Mouse (Mus musculus): ENCODE results near the gene Pip5kl1. TPM values are rescaled to one million over a fixed set of nuclear protein-coding genes. Genes with fewer than 3 reads are reported as not detected.
A peak's percentile ranks its signal among the peaks of the same experiment; 100 is the strongest.

Gene Pip5kl1
- total and polyA plus RNA-seq, 2 experiments from 2014 or later = 16.5 to 19.3 TPM

DNA sequence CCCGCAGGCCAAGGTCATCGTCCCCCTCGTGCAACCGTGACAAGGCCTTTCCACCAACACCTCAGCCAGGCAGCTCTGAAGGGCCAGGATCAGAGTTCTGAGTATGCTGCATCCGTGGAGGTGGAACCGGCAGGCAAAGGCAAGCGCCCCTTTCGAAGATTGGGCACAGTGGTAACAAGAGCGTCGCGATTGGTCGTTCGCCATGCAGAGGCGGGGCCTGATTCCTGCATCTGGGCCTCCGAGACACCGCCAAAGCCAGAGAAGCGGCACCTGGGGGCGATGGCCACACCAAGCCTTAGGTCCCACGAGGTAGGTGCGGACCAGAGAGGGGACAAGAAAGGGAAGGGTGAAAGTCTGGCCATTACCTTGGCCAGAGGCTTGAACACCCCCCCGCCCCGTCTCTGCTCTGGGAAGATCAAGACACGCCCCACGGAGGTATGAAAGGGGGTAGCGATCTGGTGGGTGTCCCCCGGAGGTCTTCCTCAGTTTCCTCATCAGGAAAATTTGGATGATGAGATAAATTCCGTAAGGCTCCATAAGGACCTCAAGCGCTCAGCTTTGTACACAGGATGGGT is 1.1 kb downstream of the Pip5kl1 start, which contains the start of gene 9430097D07Rik:
Gene 9430097D07Rik (minus strand): TSS at position 99 of the 575 bp plus-strand sequence.
- Histone ChIP-seq H3K27ac (ENCODE audit: low read depth, low read length) (peak within 1 kb of the TSS; percentile 77), H3K9ac (replicated peaks; ENCODE audit: low read length, poor library complexity, severe bottlenecking) (peak within 1 kb of the TSS; percentile 58), H3K27me3 (ENCODE audit: insufficient read depth, low read length) (0 out of 2 replicates have a peak, but pooled peaks cover 3% of the 10 kb centered on the region), H3K4me3 (ENCODE audit: low read depth, low read length) (peak within 1 kb of the TSS; percentile 49), H3K4me1 (ENCODE audit: insufficient read depth, low read length) (peaks cover 8% of the 10 kb centered on the region; the same call in 1 of the 2 replicates), H3K36me3 (ENCODE audit: insufficient read depth, low read length) (0 out of 2 replicates have a peak, but pooled peaks cover 3% of the 10 kb centered on the region), H3K9me3 (ENCODE audit: low read length) (no peaks in the 10 kb centered on the region), H3K4me2 (ENCODE audit: low read depth, low read length, poor library complexity, severe bottlenecking) (peak within 1 kb of the TSS; percentile 85)
- DNase-seq (ENCODE audit: low spot score) (peak; percentile 87), ATAC-seq (ENCODE audit: low FRiP score) (peak; percentile 74)
- 7% methylated on average over 28 of the region's 28 CpGs for WGBS
- TF ChIP-seq CTCF (IDR thresholded peaks at IDR 0.05) = no peak

DNA sequence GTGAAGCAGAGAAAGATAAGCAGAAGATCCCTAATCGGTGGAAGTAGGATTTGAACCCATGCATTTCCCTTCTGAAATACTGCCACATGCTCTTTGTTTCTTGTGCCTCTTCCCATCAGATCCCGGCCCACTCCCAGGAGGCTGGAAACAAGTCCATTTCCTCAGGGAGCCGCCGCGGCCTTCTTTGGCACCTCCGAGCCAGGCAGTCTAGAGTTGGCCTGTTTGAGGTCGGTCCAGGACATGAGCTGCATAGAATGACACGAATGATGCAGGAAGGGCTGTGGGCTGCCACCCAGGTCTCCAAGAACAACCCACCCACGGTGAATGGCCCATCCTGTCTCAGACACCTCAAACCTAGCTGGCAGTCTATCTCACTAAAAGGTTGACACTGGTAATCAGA is 1.9 kb downstream of the Pip5kl1 start:
- TF ChIP-seq CTCF (IDR thresholded peaks at IDR 0.05) = no peak
- Histone ChIP-seq H3K36me3 (ENCODE audit: insufficient read depth, low read length) (0 out of 2 replicates have a peak, but pooled peaks cover 3% of the 10 kb centered on the region), H3K27ac (ENCODE audit: low read depth, low read length) (no peak overlapping the region), H3K27me3 (ENCODE audit: insufficient read depth, low read length) (0 out of 2 replicates have a peak, but pooled peaks cover 3% of the 10 kb centered on the region), H3K4me3 (ENCODE audit: low read depth, low read length) (no peak overlapping the region; the same call in 1 of the 2 replicates), H3K4me2 (ENCODE audit: low read depth, low read length, poor library complexity, severe bottlenecking) (peak overlapping the region; percentile 85), H3K9ac (replicated peaks; ENCODE audit: low read length, poor library complexity, severe bottlenecking) (no peak overlapping the region), H3K9me3 (ENCODE audit: low read length) (no peaks in the 10 kb centered on the region), H3K4me1 (ENCODE audit: insufficient read depth, low read length) (peaks cover 6% of the 10 kb centered on the region; the same call in 1 of the 2 replicates)
- WGBS = 87% methylated on average over 9 of the region's 9 CpGs
- ATAC-seq (ENCODE audit: low FRiP score) (no peak), DNase-seq (ENCODE audit: low spot score) (no peak)

DNA sequence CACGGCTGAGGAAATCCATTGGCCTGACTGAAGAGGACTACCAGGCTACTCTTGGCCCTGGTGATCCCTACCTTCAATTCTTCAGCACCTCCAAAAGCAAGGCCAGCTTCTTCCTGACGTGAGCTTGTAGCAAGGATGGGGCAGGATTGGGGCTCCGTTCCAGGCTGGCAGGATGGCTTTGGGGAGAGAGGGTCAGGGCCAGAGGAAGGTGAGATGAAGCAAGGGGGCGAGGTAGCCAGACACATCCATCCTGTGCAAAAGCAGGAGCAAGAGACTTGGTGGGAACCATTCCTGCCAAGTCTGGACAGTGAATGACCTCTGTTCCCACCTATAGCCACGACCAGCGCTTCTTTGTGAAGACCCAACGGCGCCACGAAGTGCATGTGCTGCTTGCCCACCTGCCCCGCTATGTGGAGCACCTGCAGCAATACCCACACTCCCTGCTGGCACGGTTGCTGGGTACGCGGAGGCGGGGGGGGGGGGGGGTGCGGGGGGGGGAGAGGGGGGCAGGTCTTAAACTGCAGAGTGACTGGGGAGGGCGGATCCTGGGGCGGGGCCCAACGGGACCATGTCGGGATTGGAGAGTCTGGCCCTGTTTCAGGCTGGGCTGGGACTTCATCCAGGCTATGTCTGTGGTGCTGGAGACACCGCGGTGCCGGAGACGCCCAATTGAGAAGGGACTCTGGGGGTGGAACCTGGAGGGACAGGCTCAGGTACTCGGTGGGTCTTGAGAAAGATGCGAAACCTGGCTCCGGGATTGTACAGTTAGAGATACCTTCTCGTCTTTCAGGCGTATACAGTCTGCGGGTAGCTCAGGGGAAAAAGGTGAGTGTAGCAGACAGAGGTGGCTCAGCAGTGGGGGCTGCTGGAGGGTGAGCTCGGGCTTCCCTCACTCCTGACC is 3.8 kb downstream of the Pip5kl1 start:
- 0 out of 2 replicates have a peak, but pooled peaks cover 3% of the 10 kb centered on the region for H3K27me3 ChIP-seq (ENCODE audit: insufficient read depth, low read length)
- no peaks in the 10 kb centered on the region for H3K36me3 ChIP-seq (ENCODE audit: insufficient read depth, low read length)
- no peak for TF ChIP-seq CTCF (IDR thresholded peaks at IDR 0.05)
- no peak overlapping the region for H3K4me2 ChIP-seq (ENCODE audit: low read depth, low read length, poor library complexity, severe bottlenecking)
- 43% methylated on average over 25 of the region's 30 CpGs for WGBS
- ATAC-seq (ENCODE audit: low FRiP score) (no peak), DNase-seq (ENCODE audit: low spot score) (no peak)
- no peak overlapping the region for H3K27ac ChIP-seq (ENCODE audit: low read depth, low read length)
- no peaks in the 10 kb centered on the region for H3K4me1 ChIP-seq (ENCODE audit: insufficient read depth, low read length)
- no peak overlapping the region for H3K4me3 ChIP-seq (ENCODE audit: low read depth, low read length)
- H3K9me3 ChIP-seq (ENCODE audit: low read length) = no peaks in the 10 kb centered on the region
- no peak overlapping the region for H3K9ac ChIP-seq (replicated peaks; ENCODE audit: low read length, poor library complexity, severe bottlenecking)

DNA sequence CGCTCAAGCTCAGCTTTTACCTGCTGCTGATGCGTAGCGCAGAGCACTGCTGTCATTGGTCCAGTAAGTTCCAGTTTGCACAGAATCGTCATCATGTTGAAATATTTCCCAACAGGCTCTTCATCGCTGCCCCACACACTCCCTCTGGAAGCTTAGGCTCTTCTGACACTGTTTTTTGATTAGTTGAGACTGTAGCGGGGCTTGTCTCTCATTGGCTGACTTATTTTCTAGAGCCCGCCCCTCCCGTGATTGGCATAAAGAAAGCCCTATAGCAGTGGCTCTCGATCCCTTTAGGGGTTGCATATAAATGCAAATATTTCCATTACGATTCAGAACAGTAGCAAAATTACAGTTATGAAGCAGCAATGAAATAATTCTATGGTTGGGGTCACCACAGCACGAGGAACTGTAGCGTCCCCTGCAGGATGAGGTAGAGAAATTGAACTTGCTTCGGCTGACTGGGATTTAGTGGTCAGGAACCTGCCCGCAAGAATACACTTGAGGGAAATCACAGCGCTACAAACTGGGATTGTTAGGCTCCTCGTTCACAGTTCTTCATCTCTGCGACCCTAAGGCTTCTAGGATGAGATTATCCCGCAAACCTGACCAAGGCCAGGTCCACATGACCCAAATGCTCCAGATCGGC is 7.0 kb downstream of the Pip5kl1 start:
- peak overlapping the region; percentile 38 for H3K4me2 ChIP-seq (ENCODE audit: low read depth, low read length, poor library complexity, severe bottlenecking)
- H3K27ac ChIP-seq (ENCODE audit: low read depth, low read length) = 0 out of 2 replicates have a peak overlapping the region, but pooled peaks have one; percentile 6
- 0 out of 2 replicates have a peak, but pooled peaks cover 3% of the 10 kb centered on the region for H3K27me3 ChIP-seq (ENCODE audit: insufficient read depth, low read length)
- no peaks in the 10 kb centered on the region for H3K36me3 ChIP-seq (ENCODE audit: insufficient read depth, low read length)
- H3K4me1 ChIP-seq (ENCODE audit: insufficient read depth, low read length) = peaks cover 4% of the 10 kb centered on the region; the same call in 1 of the 2 replicates
- peak; percentile 72 for DNase-seq (ENCODE audit: low spot score)
- peak; percentile 68 for ATAC-seq (ENCODE audit: low FRiP score)
- H3K9ac ChIP-seq (replicated peaks; ENCODE audit: low read length, poor library complexity, severe bottlenecking) = no peak overlapping the region
- no peaks in the 10 kb centered on the region for H3K9me3 ChIP-seq (ENCODE audit: low read length)
- TF ChIP-seq CTCF (IDR thresholded peaks at IDR 0.05) = peak; percentile 58
- peak overlapping the region; percentile 22; the same call in 1 of the 2 replicates for H3K4me3 ChIP-seq (ENCODE audit: low read depth, low read length)
- WGBS = 31% methylated on average over 19 of the region's 19 CpGs

DNA sequence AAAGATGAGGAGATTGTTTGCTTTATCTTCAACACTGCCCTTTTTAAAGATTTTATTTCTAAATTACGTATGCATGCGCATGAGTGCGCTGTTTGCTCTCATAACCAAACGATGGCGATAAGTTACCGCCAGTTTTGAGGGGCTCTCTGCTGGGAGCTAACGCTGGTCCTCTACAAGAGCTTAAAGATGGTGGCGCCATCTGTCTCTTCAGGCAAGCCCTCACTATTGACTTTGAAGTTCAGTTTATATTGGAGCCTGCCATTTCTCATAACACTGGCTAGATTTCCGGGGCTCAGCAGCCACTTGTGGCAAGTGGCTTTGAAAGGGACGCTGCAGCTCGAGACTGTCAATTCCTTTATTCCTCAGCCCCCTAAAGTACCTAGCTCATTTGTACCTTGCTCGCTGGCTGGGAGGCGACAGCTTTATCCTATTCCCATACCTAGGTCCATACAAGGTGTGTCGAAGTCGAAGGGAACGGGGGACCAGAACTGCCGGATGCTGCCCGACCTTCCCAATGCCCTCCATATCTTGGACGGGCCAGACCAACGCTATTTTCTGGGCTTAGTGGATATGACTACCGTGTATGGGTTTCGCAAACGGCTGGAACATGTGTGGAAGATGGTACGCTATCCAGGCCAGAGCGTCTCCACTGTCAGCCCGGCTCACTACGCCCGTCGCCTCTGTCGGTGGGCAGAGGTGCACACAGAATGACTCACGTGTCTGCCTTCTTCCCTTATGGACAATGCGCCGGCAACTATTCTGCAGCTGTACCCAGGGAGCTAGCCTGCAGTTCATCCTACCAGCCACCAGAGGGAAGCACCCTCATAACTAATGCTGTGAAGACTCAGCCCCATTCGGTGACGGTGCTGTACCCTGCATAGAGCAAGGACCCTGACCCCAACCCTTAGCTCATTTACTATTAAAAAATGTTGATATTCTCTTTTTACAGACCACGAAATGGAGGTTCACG is 8.5 kb downstream of the Pip5kl1 start:
- peak overlapping the region; percentile 51 for H3K27ac ChIP-seq (ENCODE audit: low read depth, low read length)
- DNase-seq (ENCODE audit: low spot score) (peak; percentile 91), ATAC-seq (ENCODE audit: low FRiP score) (peak; percentile 55)
- H3K36me3 ChIP-seq (ENCODE audit: insufficient read depth, low read length) = no peaks in the 10 kb centered on the region
- H3K9me3 ChIP-seq (ENCODE audit: low read length) = no peaks in the 10 kb centered on the region
- H3K4me1 ChIP-seq (ENCODE audit: insufficient read depth, low read length) = peaks cover 13% of the 10 kb centered on the region
- 10% methylated on average over 37 of the region's 37 CpGs for WGBS
- peak overlapping the region; percentile 24 for H3K4me3 ChIP-seq (ENCODE audit: low read depth, low read length)
- H3K4me2 ChIP-seq (ENCODE audit: low read depth, low read length, poor library complexity, severe bottlenecking) = peak overlapping the region; percentile 54
- TF ChIP-seq CTCF (IDR thresholded peaks at IDR 0.05) = peak; percentile 98
- H3K9ac ChIP-seq (replicated peaks; ENCODE audit: low read length, poor library complexity, severe bottlenecking) = peak overlapping the region; percentile 42; the same call in 1 of the 2 replicates
- H3K27me3 ChIP-seq (ENCODE audit: insufficient read depth, low read length) = no peaks in the 10 kb centered on the region

Measured in midbrain, postnatal 0 days (tissue).